Mouse (Mus musculus) MEL (cell line): ENCODE data around the gene Fam196a. TPM values are rescaled to one million over a fixed set of nuclear protein-coding genes. Genes with fewer than 3 reads are reported as not detected.

Source experiments
- DNase-seq: peaks from one replicate; pipeline ENCODE4 v3.0.0; 2011; ENCODE audit warnings: low read depth, low spot score
- H3K27ac ChIP-seq: 2 replicates; pipeline ENCODE4 v1.5.1; 2012; ENCODE audit warnings: low read depth, mild to moderate bottlenecking, control low read depth, low read length, moderate library complexity; ENCODE audit not compliant: control insufficient read depth
- H3K27me3 ChIP-seq, 2 experiments: fragments of 150-350 bp in 1 of 2; sonication (generic) in 1 of 2; 2 replicates each; pipeline ENCODE4 v1.6.1; 2012; ENCODE audit warnings: low read length in 2 of 2, mild to moderate bottlenecking in 2 of 2, improper control_type of control experiment in 1 of 2, moderate library complexity in 1 of 2; ENCODE audit not compliant: insufficient read depth in 2 of 2, control insufficient read depth in 1 of 2
- H3K36me3 ChIP-seq, 2 experiments: 2 replicates each; pipeline ENCODE4 v1.6.1; 2012 to 2014; ENCODE audit warnings: low read length in 2 of 2, improper control_type of control experiment in 1 of 2, inconsistent platforms in 1 of 2, mild to moderate bottlenecking in 1 of 2; ENCODE audit not compliant: insufficient read depth in 2 of 2, control insufficient read depth in 1 of 2
- H3K4me1 ChIP-seq, 2 experiments: fragments of 150-350 bp in 1 of 2; sonication (generic) in 1 of 2; 2 replicates each; pipeline ENCODE4 v1.6.1; 2012; ENCODE audit warnings: low read length in 2 of 2, improper control_type of control experiment in 1 of 2, mild to moderate bottlenecking in 1 of 2; ENCODE audit not compliant: insufficient read depth in 2 of 2, control insufficient read depth in 1 of 2
- H3K4me3 ChIP-seq, 2 experiments: fragments of 150-350 bp in 1 of 2; sonication (generic) in 1 of 2; 2 replicates each; pipeline ENCODE4 v1.5.1; 2012; ENCODE audit warnings: low read depth in 2 of 2, low read length in 2 of 2, mild to moderate bottlenecking in 2 of 2, moderate library complexity in 2 of 2, control low read depth in 1 of 2, improper control_type of control experiment in 1 of 2; ENCODE audit not compliant: control insufficient read depth in 1 of 2, insufficient read depth in 1 of 2
- H3K79me2 ChIP-seq: 2 replicates; pipeline ENCODE4 v1.6.1; 2012; ENCODE audit warnings: mild to moderate bottlenecking, low read length, moderate library complexity; ENCODE audit not compliant: control insufficient read depth, poor library complexity, insufficient read depth
- H3K9ac ChIP-seq: 2 replicates; pipeline ENCODE4 v1.6.1; 2012; ENCODE audit warnings: low read depth, mild to moderate bottlenecking, control low read depth, low read length, moderate library complexity; ENCODE audit not compliant: control insufficient read depth, poor library complexity, severe bottlenecking
- H3K9me3 ChIP-seq: fragments of 150-350 bp; sonication (generic); replicated peaks from 2 replicates; pipeline ENCODE4 v1.6.1; 2012; ENCODE audit warnings: mild to moderate bottlenecking, low read length, improper control_type of control experiment, moderate library complexity; ENCODE audit not compliant: insufficient read depth
- BHLHE40 ChIP-seq: IDR thresholded peaks from 2 replicates; pipeline ENCODE4 v1.6.1; 2012; ENCODE audit warnings: low read depth, mild to moderate bottlenecking, inconsistent platforms, low read length, improper control_type of control experiment, borderline replicate concordance
- CHD1 ChIP-seq: IDR thresholded peaks from 2 replicates; pipeline ENCODE4 v1.6.1; 2012; ENCODE audit warnings: low read depth, mild to moderate bottlenecking, inconsistent platforms, low read length, improper control_type of control experiment
- CTCF ChIP-seq, 3 experiments: IDR thresholded peaks in 2 of 3; conservative IDR thresholded peaks in 1 of 3; 2 replicates each; pipeline ENCODE4 v1.5.1; 2011 to 2012; ENCODE audit warnings: low read length in 3 of 3, low read depth in 2 of 3, mild to moderate bottlenecking in 2 of 3, improper control_type of control experiment in 1 of 3, inconsistent platforms in 1 of 3, mixed read lengths in 1 of 3, moderate library complexity in 1 of 3; ENCODE audit not compliant: control insufficient read depth in 1 of 3, insufficient read depth in 1 of 3, poor library complexity in 1 of 3, severe bottlenecking in 1 of 3
- ELF1 ChIP-seq: IDR thresholded peaks from 2 replicates; pipeline ENCODE4 v1.6.1; 2014; ENCODE audit warnings: low read depth, mild to moderate bottlenecking, inconsistent platforms, low read length, improper control_type of control experiment, moderate library complexity
- EP300 ChIP-seq, 2 experiments: IDR thresholded peaks; 2 replicates each; pipeline ENCODE4 v1.6.1; 2011; ENCODE audit warnings: improper control_type of control experiment in 2 of 2, low read length in 2 of 2, low read depth in 1 of 2, mild to moderate bottlenecking in 1 of 2
- JUND ChIP-seq: IDR thresholded peaks from 2 replicates; pipeline ENCODE4 v1.6.1; 2011; ENCODE audit warnings: low read depth, mild to moderate bottlenecking, improper control_type of control experiment, low read length
- MAFK ChIP-seq: IDR thresholded peaks from 2 replicates; pipeline ENCODE4 v1.6.1; 2011; ENCODE audit warnings: low read depth, mild to moderate bottlenecking, low read length, improper control_type of control experiment, borderline replicate concordance
- MAX ChIP-seq: IDR thresholded peaks from 2 replicates; pipeline ENCODE4 v1.6.1; 2011; ENCODE audit warnings: low read length, improper control_type of control experiment
- MEF2A ChIP-seq: IDR thresholded peaks from 2 replicates; pipeline ENCODE4 v1.6.1; 2014; ENCODE audit warnings: low read depth, mild to moderate bottlenecking, inconsistent platforms, low read length, improper control_type of control experiment; ENCODE audit not compliant: poor library complexity, insufficient replicate concordance, severe bottlenecking; ENCODE audit errors: extremely low read depth
- MXI1 ChIP-seq: IDR thresholded peaks from 2 replicates; pipeline ENCODE4 v1.6.1; 2011; ENCODE audit warnings: mild to moderate bottlenecking, low read depth, low read length, improper control_type of control experiment
- NELFE ChIP-seq: IDR thresholded peaks from 2 replicates; pipeline ENCODE4 v1.6.1; 2011; ENCODE audit warnings: low read depth, low read length, improper control_type of control experiment
- POLR2A ChIP-seq, 2 experiments: IDR thresholded peaks; 2 replicates each; pipeline ENCODE4 v1.6.1; 2011 to 2012; ENCODE audit warnings: low read length in 2 of 2, mild to moderate bottlenecking in 2 of 2, control low read depth in 1 of 2, improper control_type of control experiment in 1 of 2, low read depth in 1 of 2, moderate library complexity in 1 of 2; ENCODE audit not compliant: control insufficient read depth in 1 of 2, insufficient read depth in 1 of 2, poor library complexity in 1 of 2
- SIN3A ChIP-seq: IDR thresholded peaks from 2 replicates; pipeline ENCODE4 v1.6.1; 2012; ENCODE audit warnings: low read length, improper control_type of control experiment, inconsistent platforms
- SMC3 ChIP-seq: IDR thresholded peaks from 2 replicates; pipeline ENCODE4 v1.6.1; 2011; ENCODE audit warnings: low read depth, low read length, improper control_type of control experiment
- TCF12 ChIP-seq: IDR thresholded peaks from 2 replicates; pipeline ENCODE4 v1.6.1; 2014; ENCODE audit warnings: low read depth, mild to moderate bottlenecking, inconsistent platforms, low read length, improper control_type of control experiment, moderate library complexity
- UBTF ChIP-seq: IDR thresholded peaks from 2 replicates; pipeline ENCODE4 v1.6.1; 2012; ENCODE audit warnings: low read depth, mild to moderate bottlenecking, inconsistent platforms, low read length, improper control_type of control experiment, moderate library complexity, borderline replicate concordance; ENCODE audit not compliant: insufficient read depth
- USF1 ChIP-seq: IDR thresholded peaks from 2 replicates; pipeline ENCODE4 v1.6.1; 2014; ENCODE audit warnings: low read depth, mild to moderate bottlenecking, inconsistent platforms, low read length, improper control_type of control experiment, moderate library complexity
- ZC3H11A ChIP-seq: IDR thresholded peaks from 2 replicates; pipeline ENCODE4 v1.6.1; 2012; ENCODE audit warnings: low read depth, mild to moderate bottlenecking, inconsistent platforms, low read length, improper control_type of control experiment
- polyA plus RNA-seq, 2 experiments: library from polyadenylated mRNA; stranded (reverse) in 1 of 2; unstranded in 1 of 2; fragments of >175 nt in 1 of 2; fragments of >200 nt in 1 of 2; gene quantifications; 2 replicates each; pipeline versions ENCODE4 v1.2.1 to v1.2.4; 2012; ENCODE audit warnings: low replicate concordance in 2 of 2, low read depth in 1 of 2; ENCODE audit not compliant: insufficient read length in 2 of 2, insufficient read depth in 1 of 2, missing spikeins in 1 of 2
- total RNA-seq: library from RNA; depleted of rRNA; stranded (reverse); fragments of 300-350 nt; gene quantifications from 2 replicates; pipeline ENCODE4 v1.2.3, GENCODE M21; 2012

Gene Fam196a
- total and polyA plus RNA-seq, 3 experiments, result not detected

DNA sequence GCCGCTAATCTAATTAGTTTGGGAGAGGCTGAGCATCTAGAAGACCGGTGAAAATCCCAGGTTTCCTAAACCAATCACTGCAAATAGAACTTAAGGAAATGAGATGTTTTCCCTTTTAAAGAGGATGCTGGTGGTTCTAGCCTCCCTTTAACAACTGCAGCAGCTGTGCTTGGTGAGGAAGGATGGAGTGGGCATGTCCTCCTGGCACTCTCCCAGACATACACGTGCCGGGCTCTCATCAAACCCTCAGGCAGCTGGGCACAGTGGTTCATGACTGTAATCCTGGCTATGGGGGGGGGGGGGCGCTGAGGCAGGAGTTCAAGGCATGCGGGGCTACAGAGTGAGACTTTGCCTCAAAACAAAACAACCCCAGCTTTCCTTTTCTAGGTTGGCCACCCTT is 4.8 kb upstream of the Fam196a start:
- Histone ChIP-seq H3K36me3 (no peaks in the 10 kb centered on the region), H3K9ac (no peak overlapping the region), H3K4me1 (no peaks in the 10 kb centered on the region), H3K27ac (no peak overlapping the region), H3K4me3 (no peak overlapping the region), H3K79me2 (no peaks in the 10 kb centered on the region), H3K27me3 (no peaks in the 10 kb centered on the region), H3K9me3 (no peaks in the 10 kb centered on the region)
- TF ChIP-seq UBTF (no peak), USF1 (no peak), MEF2A (no peak), MAX (no peak), CTCF (IDR thresholded peaks at IDR 0.05 in 2 of 3, conservative IDR thresholded peaks at IDR 0.05 in 1 of 3; ENCODE audit: control insufficient read depth in 1 of 3, insufficient read depth in 1 of 3, low read depth in 2 of 3, low read length in 3 of 3, poor library complexity in 1 of 3, severe bottlenecking in 1 of 3) (no peak), BHLHE40 (no peak), MAFK (no peak), SIN3A (no peak), ZC3H11A (no peak), SMC3 (no peak)
- no peak for DNase-seq

GRCm38 (mm10) chr7:134941891-134942290 is 3.7 kb upstream of the Fam196a start:
- Histone ChIP-seq H3K27me3 (no peaks in the 10 kb centered on the region), H3K9ac (no peak overlapping the region), H3K9me3 (no peaks in the 10 kb centered on the region), H3K4me3 (no peak overlapping the region), H3K27ac (no peak overlapping the region), H3K79me2 (no peaks in the 10 kb centered on the region), H3K4me1 (no peaks in the 10 kb centered on the region), H3K36me3 (no peaks in the 10 kb centered on the region)
- no peak for DNase-seq
- no peak for TF ChIP-seq ELF1
- no peak for TF ChIP-seq EP300 (IDR thresholded peaks at IDR 0.05; ENCODE audit: low read depth in 1 of 2, low read length in 2 of 2)

GRCm38 (mm10) chr7:134937471-134937926 is 731 bp downstream of the Fam196a start:
- Histone ChIP-seq H3K9ac (no peak overlapping the region), H3K36me3 (no peaks in the 10 kb centered on the region), H3K4me1 (no peaks in the 10 kb centered on the region), H3K27me3 (no peaks in the 10 kb centered on the region), H3K27ac (no peak overlapping the region), H3K9me3 (no peaks in the 10 kb centered on the region), H3K4me3 (no peak overlapping the region), H3K79me2 (no peaks in the 10 kb centered on the region)
- no peak for DNase-seq
- TF ChIP-seq CHD1 (no peak), POLR2A (IDR thresholded peaks at IDR 0.05; ENCODE audit: control insufficient read depth in 1 of 2, insufficient read depth in 1 of 2, low read depth in 1 of 2, low read length in 2 of 2, poor library complexity in 1 of 2) (no peak), MAFK (no peak), TCF12 (no peak), NELFE (no peak), MXI1 (no peak), JUND (no peak), MEF2A (no peak), BHLHE40 (no peak)
